Comparison of ENCODE assay signal across 26 mouse cellular contexts in genomic region chr5:102723558-102723957, GRCm38 (mm10).
"Had no signal": no experiment of that assay in that cellular context is flagged by ENCODE, and none has a peak within 500 bp of the region (broad histone marks: within the 10 kb centered on the region; RNA-seq: fewer than 3 reads in every experiment).

No protein-coding gene starts in this region.

- DNase-seq: gastrocnemius, postnatal 14 days; gastrocnemius, postnatal 36 days; heart, adult 2 months; heart, postnatal 14 days; heart, postnatal 36 days; kidney, adult 11 months; kidney, adult 2 months; kidney, adult 9 months; kidney, postnatal 14 days; kidney, postnatal 36 days; layer of hippocampus, adult 9-11 months; layer of hippocampus, postnatal 36 days; left cerebral cortex, postnatal 4 days had no signal

- H3K9me3 ChIP-seq: heart, embryonic 13.5 days; heart, embryonic 15.5 days; hindbrain, embryonic 13.5 days; hindbrain, embryonic 15.5 days; kidney, embryonic 15.5 days; limb, embryonic 13.5 days; limb, embryonic 15.5 days; liver, embryonic 12.5 days had no signal

- H3K4me3 ChIP-seq: heart, adult 2 months; heart, embryonic 13.5 days; heart, embryonic 15.5 days; hindbrain, embryonic 13.5 days; hindbrain, embryonic 15.5 days; kidney, embryonic 15.5 days; limb, embryonic 13.5 days; limb, embryonic 15.5 days; liver, embryonic 12.5 days had no signal

- ATAC-seq: hindbrain, postnatal 0 days; intestine, embryonic 16.5 days; liver, embryonic 12.5 days had no signal

- H3K9ac ChIP-seq: heart, embryonic 13.5 days; heart, embryonic 15.5 days; hindbrain, embryonic 13.5 days; hindbrain, embryonic 15.5 days; kidney, embryonic 15.5 days; limb, embryonic 13.5 days; limb, embryonic 15.5 days; liver, embryonic 12.5 days; liver, embryonic 14.5 days had no signal

- H3K36me3 ChIP-seq: heart, embryonic 13.5 days; heart, embryonic 15.5 days; hindbrain, embryonic 13.5 days; hindbrain, embryonic 15.5 days; kidney, embryonic 15.5 days; limb, embryonic 13.5 days; limb, embryonic 15.5 days; liver, embryonic 12.5 days had no signal

- H3K4me1 ChIP-seq: liver, embryonic 12.5 days had no signal

- H3K27ac ChIP-seq: heart, adult 2 months; heart, embryonic 13.5 days; heart, embryonic 15.5 days; hindbrain, embryonic 13.5 days; hindbrain, embryonic 15.5 days; hindbrain, postnatal 0 days; kidney, embryonic 15.5 days; kidney, postnatal 0 days; limb, embryonic 13.5 days; limb, embryonic 15.5 days; liver, embryonic 12.5 days; liver, embryonic 14.5 days had no signal

- H3K4me2 ChIP-seq: heart, embryonic 11.5 days; heart, embryonic 13.5 days; heart, embryonic 15.5 days; hindbrain, embryonic 13.5 days; hindbrain, embryonic 15.5 days; kidney, embryonic 15.5 days; limb, embryonic 15.5 days; liver, embryonic 12.5 days had no signal

- H3K27me3 ChIP-seq: heart, embryonic 13.5 days; heart, embryonic 15.5 days; hindbrain, embryonic 13.5 days; hindbrain, embryonic 15.5 days; kidney, embryonic 15.5 days; limb, embryonic 13.5 days; limb, embryonic 15.5 days; liver, embryonic 12.5 days had no signal
